Mouse (Mus musculus) ES-E14 (cell line): ENCODE results near the gene Hivep3.

ENCODE experiments used
- CHD2 ChIP-seq: IDR thresholded peaks from 2 replicates; pipeline ENCODE4 v1.6.1; 2014; ENCODE audit warnings: mild to moderate bottlenecking, low read depth, low read length, inconsistent platforms
- HCFC1 ChIP-seq: IDR thresholded peaks from 2 replicates; pipeline ENCODE4 v1.6.1; 2012; ENCODE audit warnings: low read length, inconsistent platforms, borderline replicate concordance; ENCODE audit not compliant: insufficient read depth
- MAFK ChIP-seq: IDR thresholded peaks from 2 replicates; pipeline ENCODE4 v1.6.1; 2014; ENCODE audit warnings: mild to moderate bottlenecking, low read depth, low read length, inconsistent platforms; ENCODE audit not compliant: insufficient read depth
- ZNF384 ChIP-seq: IDR thresholded peaks from 2 replicates; pipeline ENCODE4 v1.6.1; 2012; ENCODE audit warnings: low read depth, low read length, inconsistent platforms

GRCm38 (mm10) chr4:119784959-119785358, 51.4 kb downstream of the Hivep3 start:
- TF ChIP-seq CHD2 (no peak), ZNF384 (no peak), MAFK (no peak), HCFC1 (no peak)
